Mouse (Mus musculus) megakaryocyte, embryonic 14.5 days (primary cell): Measurements from ENCODE around the gene Degs2.

Experiments used
- FLI1 ChIP-seq: IDR thresholded peaks from 2 replicates; pipeline ENCODE4 v1.6.1; 2012; ENCODE audit warnings: low read length, inconsistent platforms, mixed read lengths
- GATA1 ChIP-seq: IDR thresholded peaks from 3 replicates; pipeline ENCODE4 v1.6.1; 2012; ENCODE audit warnings: mixed read lengths, low read length, inconsistent platforms, borderline replicate concordance

- TF ChIP-seq GATA1: no peak
- no peak for TF ChIP-seq FLI1
Observed at GRCm38 (mm10) chr12:108682240-108683023, 19.7 kb downstream of the Degs2 start.
